Mouse (Mus musculus) frontal cortex, adult 2 months (tissue): ENCODE results near the gene Itgae. TPM values are rescaled to one million over a fixed set of nuclear protein-coding genes. Genes with fewer than 3 reads are reported as not detected.

Experiments used
- DNase-seq, 2 experiments: peaks; one replicate each; pipeline ENCODE4 v3.0.0; 2022; ENCODE audit warnings: low spot score in 1 of 2; ENCODE audit errors: extremely low spot score in 1 of 2
- polyA plus RNA-seq: library from polyadenylated mRNA; depleted of rRNA; stranded (reverse); fragments of >200 nt; gene quantifications from 2 replicates; pipeline ENCODE4 v1.2.3, GENCODE M21; 2012; rRNA removed

Itgae gene
- polyA plus RNA-seq: 0.17 and 0.18 TPM in 2 replicates

DNA sequence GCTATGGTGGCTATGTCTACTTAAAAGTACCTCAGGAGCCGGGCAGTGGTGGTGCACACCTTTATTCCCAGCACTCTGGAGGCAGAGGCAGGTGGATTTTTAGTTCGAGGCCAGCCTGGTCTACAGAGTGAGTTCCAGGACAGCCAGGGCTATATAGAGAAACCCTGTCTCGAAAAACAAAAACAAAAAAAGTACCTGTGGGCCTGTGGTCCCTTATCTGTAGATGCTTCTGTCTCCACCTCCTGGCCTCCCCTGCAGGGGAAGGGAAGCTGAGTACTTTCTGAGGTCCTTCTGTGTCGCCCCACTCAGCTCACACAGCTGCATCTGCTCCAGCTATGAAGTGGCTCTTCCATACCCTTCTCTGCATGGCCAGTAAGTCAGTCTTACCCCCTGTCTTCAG, at the start of gene Itgae:
Gene Itgae, plus strand, starts transcription at position 301 of the 400 bp plus-strand sequence.
- no peak for DNase-seq

DNA sequence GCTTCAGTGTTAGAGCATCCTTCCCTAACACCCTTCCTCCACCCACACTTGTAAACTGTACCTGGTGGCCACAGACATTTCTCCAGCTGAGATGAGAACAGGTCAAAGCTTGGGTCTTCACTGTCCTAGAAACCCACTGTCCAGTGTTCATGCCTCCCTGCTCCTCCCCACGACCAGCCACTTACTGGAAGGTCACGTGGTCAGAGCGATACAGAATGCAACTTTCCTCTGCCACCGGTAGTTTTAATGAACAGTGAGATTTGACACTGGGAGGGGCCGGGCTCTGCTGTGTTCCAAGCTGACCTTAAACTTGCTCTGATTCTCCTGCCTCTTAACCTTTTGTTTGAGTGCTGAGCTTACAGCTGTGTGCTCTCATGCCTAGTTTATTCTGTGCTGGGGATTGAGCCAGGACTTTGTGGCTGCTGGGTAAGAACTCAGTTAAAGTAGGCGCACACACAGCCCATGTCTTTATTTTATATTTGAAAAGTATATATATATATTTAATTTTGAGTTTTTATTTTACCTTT, 46.1 kb upstream of the Itgae start:
- no peak for DNase-seq

DNA sequence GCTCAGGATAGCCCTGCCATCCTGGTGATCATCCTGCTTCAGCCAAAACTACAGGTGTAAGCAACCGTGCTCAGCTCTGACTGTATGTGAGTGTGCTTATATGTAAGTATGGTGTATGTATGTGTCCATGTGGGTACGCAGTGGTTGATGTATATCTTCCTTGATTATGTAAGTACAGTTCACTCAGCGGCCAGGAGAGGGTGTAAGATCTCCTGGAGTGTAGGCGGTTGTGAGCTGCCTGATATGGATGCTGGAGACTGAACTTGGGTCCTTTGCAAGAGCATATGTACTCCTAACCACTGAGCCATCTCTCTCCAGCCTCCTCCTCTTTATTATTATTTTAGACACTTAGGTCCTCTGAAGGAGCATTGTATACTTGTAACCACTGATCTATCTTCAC, 45.6 kb upstream of the Itgae start:
- DNase-seq: no peak

GRCm38 (mm10) chr11:73047542-73047996, 42.8 kb upstream of the Itgae start, which contains the start of gene Ncbp3:
TSS of gene Ncbp3 (plus strand) at chr11:73047783.
- peak; percentile 92 to 99 for DNase-seq

GRCm38 (mm10) chr11:73048030-73048876, 42.1 kb upstream of the Itgae start:
- DNase-seq: no peak

DNA sequence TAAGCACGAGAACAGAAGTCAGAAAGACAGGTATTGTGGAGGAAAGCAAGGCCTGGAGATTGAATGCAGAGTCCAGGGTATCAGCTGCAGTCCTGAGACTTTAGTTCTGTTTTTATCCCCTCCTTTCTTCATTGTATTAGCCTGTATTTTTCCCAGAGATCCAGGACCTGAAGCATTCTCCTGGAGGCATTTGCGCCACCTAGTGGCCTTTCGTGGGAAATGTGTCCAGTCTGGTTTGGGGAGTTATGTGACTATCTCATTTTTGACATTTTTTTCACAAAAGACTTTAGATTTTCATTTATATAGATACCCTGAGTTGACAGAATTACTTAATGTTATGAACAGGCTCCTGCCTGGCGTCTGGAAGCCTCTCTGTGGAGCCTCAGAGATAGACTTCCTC, 41.0 kb upstream of the Itgae start:
- DNase-seq: peak in 1 of 2 experiments; percentile 88

GRCm38 (mm10) chr11:73052795-73053194, 37.6 kb upstream of the Itgae start:
- no peak for DNase-seq

- no peak for DNase-seq
These were observed 32.7 kb upstream of the Itgae start for GRCm38 (mm10) chr11:73057701-73058100.

GRCm38 (mm10) chr11:73059630-73060029, 30.8 kb upstream of the Itgae start:
- DNase-seq: no peak

GRCm38 (mm10) chr11:73061413-73061812, 29.0 kb upstream of the Itgae start:
- no peak for DNase-seq

GRCm38 (mm10) chr11:73071839-73072238, 18.5 kb upstream of the Itgae start:
- peak in 1 of 2 experiments; percentile 65 for DNase-seq

DNA sequence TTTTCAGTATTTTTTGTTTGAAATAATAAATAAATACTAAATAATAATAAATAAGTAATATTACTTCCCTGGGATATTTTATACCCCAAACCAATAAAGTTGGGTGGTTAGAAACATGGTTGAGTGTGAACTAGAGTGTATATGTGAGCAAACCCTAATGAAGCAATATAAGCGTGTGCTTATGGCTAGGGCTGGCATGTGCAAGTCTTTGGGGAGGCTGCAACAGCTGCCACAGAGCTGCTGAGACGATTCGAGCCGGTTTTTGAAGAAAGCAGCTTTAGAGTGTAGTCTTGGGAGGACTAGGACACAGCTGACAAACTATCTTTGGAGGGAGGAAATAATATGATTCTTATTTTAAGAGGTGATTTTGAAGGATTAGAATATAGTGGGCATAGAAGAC, 14.1 kb upstream of the Itgae start:
- no peak for DNase-seq

GRCm38 (mm10) chr11:73076733-73077132, 13.7 kb upstream of the Itgae start:
- no peak for DNase-seq

DNA sequence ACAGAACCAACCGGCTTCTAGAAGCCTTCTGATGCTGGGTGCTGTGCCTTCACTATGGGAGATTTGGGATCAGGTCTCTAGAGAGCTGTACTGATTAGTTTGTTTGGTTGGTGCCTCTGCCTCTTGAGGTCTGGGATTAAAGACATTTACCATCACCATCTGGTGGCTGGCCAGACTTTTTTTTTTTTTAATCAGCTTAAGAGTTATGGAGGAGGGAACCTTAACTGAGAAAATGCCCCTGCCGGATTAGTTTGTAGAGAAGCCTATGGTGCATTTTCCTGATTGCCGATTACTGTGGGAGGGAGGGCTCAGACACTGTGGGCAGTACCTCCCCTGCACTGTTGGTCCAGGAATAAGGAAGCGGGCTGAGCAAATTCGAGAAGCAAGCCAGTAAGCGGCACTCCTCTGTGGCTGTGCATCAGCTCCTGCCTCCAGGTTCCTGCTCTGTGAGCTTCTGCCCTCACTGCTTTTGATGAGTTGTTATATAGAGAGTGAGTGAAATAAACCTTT, 13.1 kb upstream of the Itgae start:
- no peak for DNase-seq

GRCm38 (mm10) chr11:73078615-73079014, 11.8 kb upstream of the Itgae start:
- DNase-seq: no peak

DNA sequence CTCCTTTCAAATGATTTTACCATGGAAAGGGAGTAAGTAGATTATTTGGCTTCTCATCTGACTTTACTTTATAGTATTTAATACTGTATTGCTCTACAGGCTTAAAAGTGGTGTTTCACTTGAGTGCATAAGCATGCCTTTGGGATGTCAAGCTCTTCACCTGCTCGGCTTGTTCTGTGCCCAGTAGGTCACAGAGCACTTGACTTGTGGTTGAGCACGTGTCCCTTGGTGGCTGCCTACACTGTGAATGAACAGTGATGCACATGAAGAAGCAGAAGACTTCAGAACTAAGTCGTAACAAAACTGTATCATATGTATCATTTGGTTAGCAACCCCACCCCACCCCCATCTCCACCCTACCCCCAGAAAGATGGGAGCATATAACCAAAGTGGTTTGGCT, 10.1 kb upstream of the Itgae start:
- DNase-seq: no peak

DNA sequence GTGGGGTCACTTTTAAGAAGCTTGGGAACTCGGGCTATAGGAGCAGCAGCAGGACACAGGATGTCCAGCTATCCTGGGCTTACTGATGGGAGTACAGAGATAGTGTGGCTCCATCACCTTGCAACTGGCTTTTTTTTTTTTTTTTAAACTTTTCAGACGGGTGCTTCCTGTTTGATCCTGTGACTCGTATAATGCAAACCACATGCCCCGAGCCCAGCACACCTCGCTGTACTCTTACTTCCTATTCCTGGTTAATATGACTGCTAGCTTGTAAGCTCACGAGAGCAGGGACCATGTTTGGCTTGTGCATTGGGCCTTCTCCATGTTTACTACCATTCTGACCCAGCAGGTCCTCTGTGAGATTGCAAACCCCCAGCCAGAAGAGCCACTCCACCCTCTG, 6.1 kb upstream of the Itgae start:
- DNase-seq: no peak

- DNase-seq: no peak
These were observed 5.6 kb upstream of the Itgae start for GRCm38 (mm10) chr11:73084804-73085231.

DNA sequence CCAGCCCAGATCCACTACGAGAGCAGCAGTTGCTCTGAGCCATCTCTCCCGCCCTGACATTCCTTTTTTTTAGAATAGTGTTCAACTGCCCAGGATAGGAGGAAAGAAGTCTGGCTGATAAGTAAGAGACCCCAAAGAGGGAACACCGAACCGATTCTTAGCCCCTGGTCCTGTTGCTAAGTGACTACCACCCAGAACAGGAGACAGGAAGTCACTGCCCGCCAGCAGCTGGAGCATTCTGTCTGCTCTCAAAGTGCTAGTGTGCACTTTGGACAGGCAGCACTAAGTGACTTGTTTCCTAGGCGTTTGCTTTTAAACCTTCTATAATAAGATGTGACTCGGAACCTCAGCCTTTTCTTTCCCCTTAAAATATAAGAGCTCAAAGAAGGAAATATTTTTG, 5.0 kb upstream of the Itgae start:
- DNase-seq: no peak

DNA sequence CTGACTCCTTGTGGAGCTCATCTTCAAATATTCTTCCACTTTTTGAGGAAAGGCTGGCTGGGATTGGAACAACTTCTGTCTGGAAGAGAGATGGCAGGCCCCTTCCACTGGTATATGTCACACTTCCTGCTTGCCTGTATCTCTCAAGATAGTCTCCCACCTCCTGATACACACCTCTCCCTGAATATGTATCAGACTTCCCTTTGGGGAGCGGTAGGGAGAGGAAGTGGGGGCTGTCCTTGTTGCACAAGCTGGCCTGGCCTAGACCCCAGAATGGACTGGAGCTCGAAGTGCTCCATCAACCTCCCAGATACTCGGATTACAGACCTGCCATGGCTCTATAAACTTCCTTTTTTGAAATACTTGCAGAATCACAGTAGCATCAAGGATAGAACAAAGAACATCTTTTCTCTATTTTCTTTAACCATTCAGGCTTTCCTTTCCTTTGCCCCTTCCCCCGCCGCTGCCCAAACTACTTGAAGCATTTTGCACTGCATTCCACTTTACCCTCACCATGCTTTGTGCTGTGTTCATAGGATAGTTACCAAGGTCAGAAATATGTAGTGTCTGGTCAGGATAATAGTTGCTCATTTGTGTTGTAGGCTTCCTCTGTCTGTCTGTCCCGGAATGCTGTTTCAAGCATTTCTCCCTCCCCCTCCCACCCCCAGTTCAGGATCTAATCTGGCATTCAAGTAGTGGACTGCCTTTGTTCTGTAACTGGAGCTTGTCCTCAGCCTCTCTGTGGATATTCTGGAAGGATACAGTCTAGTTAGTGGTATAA, 2.5 kb upstream of the Itgae start:
- no peak for DNase-seq

DNA sequence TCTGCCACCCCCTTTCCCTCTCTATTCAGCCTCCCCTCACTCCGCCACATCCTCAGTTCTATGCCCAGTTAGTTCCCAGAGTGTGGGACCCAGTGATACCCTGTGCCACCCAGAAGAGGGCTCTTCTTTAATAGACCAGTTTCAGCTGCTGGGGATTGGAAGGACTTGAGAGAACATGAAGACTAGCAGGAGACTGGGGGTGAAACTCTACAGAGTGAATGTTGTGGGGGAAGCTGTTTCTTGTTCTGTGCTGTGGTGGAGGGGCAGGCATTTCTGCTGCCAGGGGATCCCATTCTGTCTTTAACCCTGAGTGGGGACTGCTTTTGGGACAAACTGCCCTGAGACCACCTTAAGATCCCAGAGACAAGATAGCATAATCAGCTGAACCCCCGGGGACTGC, 443 bp downstream of the Itgae start:
- DNase-seq: no peak
